Mouse (Mus musculus): ENCODE results near the gene Tgm1.

The Tgm1 gene

DNA sequence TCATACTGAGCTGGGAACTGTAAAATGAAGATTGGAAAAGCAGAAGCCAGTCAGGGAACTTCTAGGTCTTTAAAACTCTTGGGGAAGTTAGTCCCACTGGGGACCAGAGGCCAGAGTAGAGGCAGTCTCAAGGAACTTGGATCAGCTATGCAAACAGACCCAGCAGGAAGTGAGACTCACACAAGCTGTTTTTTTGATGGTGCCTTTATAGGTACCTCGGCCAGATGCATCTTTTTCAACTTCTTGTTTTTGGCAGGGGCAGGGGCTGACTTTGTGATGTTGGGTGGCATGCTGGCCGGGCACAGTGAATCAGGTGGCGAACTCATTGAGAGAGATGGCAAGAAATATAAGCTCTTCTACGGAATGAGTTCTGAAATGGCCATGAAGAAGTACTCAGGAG lies 36.1 kb downstream of the Tgm1 start:
- no peak for DNase-seq (ENCODE audit: low read depth, low spot score)

DNA sequence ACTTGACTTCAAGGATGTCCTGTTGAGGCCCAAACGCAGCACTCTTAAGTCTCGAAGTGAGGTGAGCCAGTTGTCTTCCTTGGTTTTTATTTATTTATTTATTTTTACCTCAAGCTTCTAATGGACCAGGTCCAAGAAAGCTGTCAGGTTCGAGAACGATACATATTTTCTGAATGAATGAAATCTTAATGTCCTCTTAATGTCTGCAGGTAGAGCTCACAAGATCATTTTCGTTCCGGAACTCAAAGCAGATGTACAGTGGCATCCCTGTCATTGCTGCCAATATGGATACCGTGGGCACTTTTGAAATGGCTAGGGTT lies 41.0 kb downstream of the Tgm1 start:
- no peak for DNase-seq (ENCODE audit: low read depth, low spot score)

DNA sequence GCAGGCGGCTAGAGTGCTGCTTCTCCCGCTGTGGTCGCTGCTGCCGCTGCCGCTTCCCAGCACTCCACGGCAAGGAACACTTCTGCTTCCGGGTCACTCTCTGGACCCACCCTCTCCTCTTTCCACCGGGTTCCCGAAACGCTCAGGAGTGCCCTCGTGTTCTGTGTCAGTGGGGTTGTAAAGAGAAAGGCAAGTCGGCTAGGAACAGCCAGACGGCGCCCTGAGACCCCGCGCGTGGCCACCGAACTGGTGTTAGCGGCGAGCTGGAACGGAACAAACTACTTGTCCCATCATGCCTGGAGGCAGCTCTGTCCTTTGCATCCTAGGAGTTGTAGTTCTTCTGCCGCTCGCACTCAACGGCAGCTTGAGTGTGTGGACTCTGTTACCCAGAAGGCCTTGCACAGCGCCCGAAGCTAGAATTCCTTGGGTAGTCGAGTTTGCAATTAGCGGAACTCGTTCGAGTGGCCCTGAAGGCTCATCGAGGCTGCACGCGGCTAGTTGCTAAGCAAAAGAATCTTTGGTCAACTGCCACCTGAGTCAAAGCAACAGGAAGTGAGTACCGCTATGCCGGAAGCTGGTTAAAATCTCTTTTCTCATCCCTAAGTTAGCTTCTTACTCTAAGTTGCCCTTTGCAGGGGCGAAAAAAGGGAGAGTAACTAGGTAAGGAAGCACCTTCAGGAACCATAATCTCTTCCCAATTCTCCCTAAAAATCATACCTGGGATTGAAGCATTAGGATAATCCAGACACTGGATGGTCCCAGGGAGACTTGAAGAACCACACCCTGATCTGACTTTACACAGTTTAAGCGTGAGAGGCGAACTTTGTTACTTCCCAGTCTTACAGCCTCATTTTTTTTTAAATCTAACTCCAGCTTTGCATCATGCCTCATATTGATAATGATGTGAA lies 41.6 kb downstream of the Tgm1 start, which contains the start of the genes Gmpr2 and Nedd8:
Gene Gmpr2 (plus strand): TSS at position 109 of the 908 bp plus-strand sequence.
Gene Nedd8 (minus strand): TSS at position 292 of the 908 bp plus-strand sequence.
- peak; percentile 95 for DNase-seq (ENCODE audit: low read depth, low spot score)

DNA sequence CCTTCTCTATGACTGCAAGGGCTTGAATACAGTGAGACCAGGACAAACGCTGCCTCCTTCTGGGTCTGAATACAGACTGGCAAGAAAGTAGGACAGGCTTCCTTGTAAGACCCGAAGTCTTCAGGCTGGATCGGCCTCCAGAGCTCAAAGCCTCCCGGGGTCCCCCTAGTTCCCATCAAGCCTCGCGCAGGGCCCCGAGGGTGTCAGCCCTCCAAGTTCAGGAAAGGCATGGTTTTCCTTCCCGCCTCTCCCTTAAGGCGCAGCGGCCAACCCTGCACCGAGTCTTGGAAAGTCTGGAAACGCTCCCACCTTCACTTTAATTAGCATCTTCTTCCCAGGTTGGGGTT lies 42.3 kb downstream of the Tgm1 start:
- DNase-seq (ENCODE audit: low read depth, low spot score): no peak

DNA sequence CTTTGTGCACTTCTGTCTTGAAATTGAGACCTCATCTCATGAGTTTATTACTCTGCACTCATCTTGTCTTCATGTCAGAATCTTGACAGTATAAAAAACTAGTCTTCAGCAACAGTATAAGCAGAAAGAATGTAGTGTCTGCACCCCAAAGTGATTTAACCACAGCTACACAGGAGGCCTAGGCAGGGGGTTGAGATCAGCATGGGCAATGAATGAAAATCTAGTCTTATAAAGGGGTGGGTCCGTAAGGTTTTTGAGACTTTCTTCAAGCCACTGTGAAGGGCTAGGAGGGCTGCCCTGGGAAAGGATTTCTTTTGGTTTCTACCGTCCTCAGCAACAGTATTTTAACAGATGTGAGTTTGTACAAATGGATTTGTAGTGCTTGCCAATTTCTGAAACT lies 53.1 kb downstream of the Tgm1 start:
- no peak for DNase-seq (ENCODE audit: low read depth, low spot score)

DNA sequence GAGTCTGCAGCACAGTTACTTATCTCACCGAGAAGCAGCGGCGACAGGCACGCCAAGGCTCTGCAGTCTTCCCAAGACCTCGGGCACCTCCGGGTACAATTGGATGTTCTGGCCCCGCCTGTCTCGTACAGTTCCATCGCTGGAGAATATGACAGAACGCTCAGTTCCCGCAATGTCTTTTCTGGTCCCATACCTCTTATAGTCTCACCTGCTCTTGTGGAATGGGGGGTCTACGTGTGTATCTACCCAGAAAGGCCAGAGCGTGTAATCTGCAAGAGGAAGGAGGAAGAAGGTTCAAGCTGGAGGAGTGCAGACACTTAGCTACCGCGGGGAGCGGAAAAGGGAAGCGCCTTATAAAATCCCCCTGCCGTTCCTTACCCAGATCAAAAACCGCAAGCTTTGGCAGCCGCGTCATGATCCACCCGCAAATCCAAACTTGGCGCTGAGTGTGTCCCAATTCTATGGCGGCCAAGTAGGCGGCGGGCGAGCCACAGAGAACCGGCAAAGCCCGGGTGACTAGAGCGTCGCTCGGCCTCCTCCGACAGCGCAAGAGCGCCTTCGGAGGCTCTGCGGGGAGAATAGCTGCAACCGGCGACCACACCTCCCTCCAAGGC lies 53.7 kb downstream of the Tgm1 start, which contains the start of gene Mdp1:
Gene Mdp1 (minus strand): TSS at position 549 of the 614 bp plus-strand sequence.
- DNase-seq (ENCODE audit: low read depth, low spot score): peak; percentile 52

DNA sequence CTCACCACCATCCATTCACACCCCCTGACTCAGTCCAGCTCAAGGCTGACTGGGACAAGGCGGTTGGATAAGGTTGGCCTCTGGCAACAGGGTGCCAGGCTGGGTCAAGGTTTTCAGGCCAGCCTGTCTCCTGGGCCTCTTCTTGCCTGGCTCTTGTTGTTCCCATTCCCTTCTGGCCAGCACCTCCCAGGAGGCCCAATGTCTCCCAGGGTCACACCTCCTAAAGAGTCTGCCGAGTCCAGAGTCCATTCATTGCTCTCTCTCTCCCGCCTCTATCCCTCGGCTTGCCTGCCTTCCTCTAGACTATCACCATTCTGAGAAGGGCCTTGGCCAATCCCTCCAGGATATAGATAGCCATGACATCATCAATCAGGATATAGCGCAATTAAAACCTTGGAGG lies 55.7 kb downstream of the Tgm1 start:
- DNase-seq (ENCODE audit: low read depth, low spot score): no peak

DNA sequence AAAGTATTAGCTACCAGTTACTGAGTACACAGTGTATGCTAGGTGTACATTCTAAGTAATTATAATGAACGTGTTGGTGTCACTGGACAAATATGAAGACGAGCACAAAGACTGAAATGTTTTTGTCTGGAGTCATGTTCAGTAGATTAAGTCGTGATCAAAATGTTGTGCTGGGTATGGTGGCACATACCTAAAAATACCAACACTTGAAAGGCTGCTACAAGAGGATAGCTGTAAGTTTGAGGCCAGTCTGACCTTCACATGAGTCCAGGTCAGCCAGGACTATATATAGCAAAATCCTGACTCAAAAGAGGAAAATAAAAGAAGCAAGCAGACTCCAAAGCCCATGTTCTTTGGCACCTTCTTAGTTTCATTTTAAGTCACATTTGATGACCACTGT lies 56.8 kb downstream of the Tgm1 start:
- DNase-seq (ENCODE audit: low read depth, low spot score): no peak

DNA sequence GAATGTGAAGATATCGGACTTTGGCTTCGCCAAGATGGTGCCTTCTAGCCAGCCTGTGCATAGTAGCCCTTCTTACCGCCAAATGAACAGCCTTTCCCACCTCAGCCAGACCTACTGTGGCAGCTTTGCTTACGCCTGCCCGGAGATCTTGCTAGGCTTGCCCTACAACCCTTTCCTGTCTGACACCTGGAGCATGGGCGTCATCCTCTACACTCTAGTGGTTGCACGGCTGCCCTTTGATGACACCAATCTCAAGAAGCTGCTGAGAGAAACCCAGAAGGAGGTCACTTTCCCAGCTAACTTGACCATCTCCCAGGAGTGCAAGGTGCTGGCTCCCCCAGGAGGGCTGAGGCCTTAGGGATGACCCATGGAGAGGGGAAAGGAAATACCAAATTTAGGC lies 62.2 kb downstream of the Tgm1 start:
- no peak for DNase-seq (ENCODE audit: low read depth, low spot score)

All from WW6 (cell line).